Mouse (Mus musculus): Measurements from ENCODE around the gene Tssc4.

Tssc4 gene

GRCm38 (mm10) chr7:143068882-143069591 is at the start of gene Tssc4:
Gene Tssc4 (plus strand): TSS chr7:143069249.
- peak; percentile 98 for DNase-seq (ENCODE audit: low spot score)

GRCm38 (mm10) chr7:143020040-143020439 is 49.0 kb upstream of the Tssc4 start:
- no peak for DNase-seq (ENCODE audit: low spot score)

GRCm38 (mm10) chr7:143020764-143021163 is 48.3 kb upstream of the Tssc4 start:
- no peak for DNase-seq (ENCODE audit: low spot score)

GRCm38 (mm10) chr7:143021356-143022164 is 47.5 kb upstream of the Tssc4 start:
- DNase-seq (ENCODE audit: low spot score): no peak

GRCm38 (mm10) chr7:143023499-143023898 is 45.5 kb upstream of the Tssc4 start:
- no peak for DNase-seq (ENCODE audit: low spot score)

GRCm38 (mm10) chr7:143024293-143024692 is 44.8 kb upstream of the Tssc4 start:
- no peak for DNase-seq (ENCODE audit: low spot score)

- DNase-seq (ENCODE audit: low spot score): no peak
Measured at GRCm38 (mm10) chr7:143025496-143025895, 43.6 kb upstream of the Tssc4 start.

- DNase-seq (ENCODE audit: low spot score): no peak
Measured at GRCm38 (mm10) chr7:143027196-143027595, 41.9 kb upstream of the Tssc4 start.

GRCm38 (mm10) chr7:143031816-143032215 is 37.2 kb upstream of the Tssc4 start:
- no peak for DNase-seq (ENCODE audit: low spot score)

- DNase-seq (ENCODE audit: low spot score): no peak
Measured at GRCm38 (mm10) chr7:143033581-143033980, 35.5 kb upstream of the Tssc4 start.

GRCm38 (mm10) chr7:143034112-143034511 is 34.9 kb upstream of the Tssc4 start:
- DNase-seq (ENCODE audit: low spot score): no peak

GRCm38 (mm10) chr7:143034519-143035450 is 34.3 kb upstream of the Tssc4 start:
- no peak for DNase-seq (ENCODE audit: low spot score)

- DNase-seq (ENCODE audit: low spot score): no peak
Measured at GRCm38 (mm10) chr7:143036787-143037186, 32.3 kb upstream of the Tssc4 start.

- DNase-seq (ENCODE audit: low spot score): no peak
Measured at GRCm38 (mm10) chr7:143037306-143037705, 31.7 kb upstream of the Tssc4 start.

GRCm38 (mm10) chr7:143038174-143038931 is 30.7 kb upstream of the Tssc4 start:
- no peak for DNase-seq (ENCODE audit: low spot score)

- no peak for DNase-seq (ENCODE audit: low spot score)
Measured at GRCm38 (mm10) chr7:143040561-143040960, 28.5 kb upstream of the Tssc4 start.

- DNase-seq (ENCODE audit: low spot score): no peak
Measured at GRCm38 (mm10) chr7:143041138-143041822, 27.8 kb upstream of the Tssc4 start.

GRCm38 (mm10) chr7:143042089-143042488 is 27.0 kb upstream of the Tssc4 start:
- no peak for DNase-seq (ENCODE audit: low spot score)

GRCm38 (mm10) chr7:143042897-143043300 is 26.1 kb upstream of the Tssc4 start:
- DNase-seq (ENCODE audit: low spot score): no peak

GRCm38 (mm10) chr7:143044049-143044825 is 24.8 kb upstream of the Tssc4 start:
- DNase-seq (ENCODE audit: low spot score): no peak

Data from layer of hippocampus, adult 9-10 months (tissue).